Mouse (Mus musculus) midbrain, embryonic 15.5 days (tissue): Measurements from ENCODE around the gene Gstm4. TPM values are rescaled to one million over a fixed set of nuclear protein-coding genes. Genes with fewer than 3 reads are reported as not detected.

Source experiments
- ATAC-seq: fragments of 200-750 bp; cut with Nextera tagmentation; replicated peaks from 2 replicates; pipeline ENCODE4 v1.8.0; 2017; ENCODE audit warnings: moderate TSS enrichment
- H3K27ac ChIP-seq: fragments of 300-500 bp; sonication (generic); 2 replicates; pipeline ENCODE4 v1.5.1; 2015; ENCODE audit warnings: mild to moderate bottlenecking, inconsistent platforms
- H3K27me3 ChIP-seq: fragments of 300-500 bp; sonication (generic); replicated peaks from 2 replicates; pipeline ENCODE4 v1.6.1; 2015; ENCODE audit warnings: inconsistent platforms
- H3K36me3 ChIP-seq: fragments of 300-500 bp; sonication (generic); replicated peaks from 2 replicates; pipeline ENCODE4 v1.6.1; 2015; ENCODE audit warnings: inconsistent platforms
- H3K4me1 ChIP-seq: fragments of 300-500 bp; sonication (generic); 2 replicates; pipeline ENCODE4 v1.6.1; 2015; ENCODE audit warnings: inconsistent platforms
- H3K4me2 ChIP-seq: fragments of 300-500 bp; sonication (generic); 2 replicates; pipeline ENCODE4 v1.6.1; 2015; ENCODE audit warnings: inconsistent platforms, mild to moderate bottlenecking, moderate library complexity
- H3K4me3 ChIP-seq: fragments of 300-500 bp; sonication (generic); 2 replicates; pipeline ENCODE4 v1.5.1; 2015; ENCODE audit warnings: mild to moderate bottlenecking, inconsistent platforms
- H3K9ac ChIP-seq: fragments of 300-500 bp; sonication (generic); 2 replicates; pipeline ENCODE4 v1.6.1; 2015; ENCODE audit warnings: mild to moderate bottlenecking, inconsistent platforms
- H3K9me3 ChIP-seq: fragments of 300-500 bp; sonication (generic); 2 replicates; pipeline ENCODE4 v1.6.1; 2016; ENCODE audit warnings: inconsistent platforms
- WGBS: fragments of 180-500 bp; shearing (Covaris S2); methylation state at CpG from one replicate; pipeline ENCODE4 v1.1.7; 2015; ENCODE audit warnings: mixed read lengths; 5-methylcytosine and 5-hydroxymethylcytosine counted together
- polyA plus RNA-seq: library from polyadenylated mRNA; unstranded; fragments of >200 nt; fragmentation: Nextera tagmentation; extraction: Ambion mirVana; gene quantifications from 2 replicates; pipeline ENCODE4 v1.2.1, GENCODE M21; 2015

The Gstm4 gene
- polyA plus RNA-seq, 1 experiment from 2014 or later, result 18.3 TPM

DNA sequence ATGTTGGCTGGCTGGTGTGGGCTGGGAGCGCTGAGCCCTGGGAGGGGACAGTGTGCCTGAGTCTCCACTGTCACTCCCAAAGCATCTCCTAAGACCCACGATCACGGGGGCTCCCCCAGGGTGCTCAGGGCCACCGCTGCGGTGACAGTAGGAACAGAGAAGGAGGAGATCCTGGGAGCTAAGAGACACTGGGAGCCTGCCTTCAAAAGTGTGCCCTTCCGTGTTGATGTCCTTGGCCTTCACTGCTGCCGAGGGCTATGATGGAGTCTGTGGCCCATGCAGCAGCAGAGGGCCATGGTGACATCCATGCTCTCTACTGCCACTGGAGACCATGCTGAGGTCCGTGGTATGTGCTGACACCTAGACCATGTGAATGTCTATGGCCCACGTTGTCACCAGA is 20.9 kb upstream of the Gstm4 start:
- Histone ChIP-seq H3K4me2 (no peak overlapping the region), H3K4me1 (peaks cover 3% of the 10 kb centered on the region; the same call in 1 of the 2 replicates), H3K9me3 (no peaks in the 10 kb centered on the region), H3K9ac (no peak overlapping the region), H3K4me3 (no peak overlapping the region), H3K27ac (no peak overlapping the region), H3K36me3 (no peaks in the 10 kb centered on the region), H3K27me3 (no peaks in the 10 kb centered on the region)
- 77% methylated on average over 9 of the region's 9 CpGs for WGBS
- ATAC-seq, result no peak

DNA sequence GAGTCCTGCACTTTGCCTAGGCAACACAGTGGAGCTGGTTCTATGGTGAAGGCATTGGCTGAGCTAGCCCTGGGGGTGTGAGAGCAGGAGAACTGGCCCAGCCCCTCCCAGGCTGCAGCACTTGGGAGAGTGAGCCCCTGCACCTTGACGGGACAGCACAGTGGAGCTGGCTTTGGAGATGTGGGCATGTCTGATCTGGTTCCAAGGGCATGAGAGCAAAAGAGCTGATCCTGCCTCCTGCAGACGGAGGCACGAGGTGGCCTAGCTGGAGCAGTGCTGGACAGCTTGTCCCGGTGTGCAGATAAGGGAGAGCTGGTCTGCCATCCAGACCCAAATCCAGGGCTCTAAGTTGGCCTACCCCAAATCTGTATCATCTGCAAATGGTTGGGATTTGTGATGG is 20.0 kb upstream of the Gstm4 start:
- Histone ChIP-seq H3K4me3 (no peak overlapping the region), H3K36me3 (no peaks in the 10 kb centered on the region), H3K4me1 (peaks cover 3% of the 10 kb centered on the region; the same call in 1 of the 2 replicates), H3K9me3 (no peaks in the 10 kb centered on the region), H3K27me3 (no peaks in the 10 kb centered on the region), H3K9ac (no peak overlapping the region), H3K27ac (no peak overlapping the region), H3K4me2 (no peak overlapping the region)
- ATAC-seq, result no peak
- 82% methylated on average over 4 of the region's 4 CpGs for WGBS

DNA sequence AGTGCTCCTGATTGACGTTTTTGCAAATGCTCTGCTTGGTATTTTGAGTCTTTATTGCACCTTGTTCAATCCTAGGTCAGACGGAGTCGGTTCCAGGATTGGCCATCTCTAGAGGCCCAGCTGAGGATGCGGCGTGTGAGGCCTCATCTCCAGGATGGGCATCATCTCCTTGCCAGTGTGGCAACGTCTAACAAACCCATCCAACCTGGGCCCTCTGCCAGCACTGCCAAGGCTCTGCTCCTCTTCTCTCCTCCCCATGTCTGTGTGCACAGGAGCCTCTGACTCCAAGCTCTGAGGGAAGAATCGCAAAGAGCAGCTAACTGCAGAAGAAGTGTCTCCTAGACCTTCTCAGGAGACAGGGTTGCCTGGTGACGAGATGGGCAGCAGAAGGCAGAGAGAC is 18.0 kb upstream of the Gstm4 start:
- Histone ChIP-seq H3K36me3 (no peaks in the 10 kb centered on the region), H3K4me1 (peaks cover 3% of the 10 kb centered on the region; the same call in 1 of the 2 replicates), H3K4me3 (no peak overlapping the region), H3K9me3 (no peaks in the 10 kb centered on the region), H3K27ac (no peak overlapping the region), H3K27me3 (no peaks in the 10 kb centered on the region), H3K4me2 (no peak overlapping the region), H3K9ac (no peak overlapping the region)
- no peak for ATAC-seq
- 84% methylated on average over 8 of the region's 8 CpGs for WGBS

DNA sequence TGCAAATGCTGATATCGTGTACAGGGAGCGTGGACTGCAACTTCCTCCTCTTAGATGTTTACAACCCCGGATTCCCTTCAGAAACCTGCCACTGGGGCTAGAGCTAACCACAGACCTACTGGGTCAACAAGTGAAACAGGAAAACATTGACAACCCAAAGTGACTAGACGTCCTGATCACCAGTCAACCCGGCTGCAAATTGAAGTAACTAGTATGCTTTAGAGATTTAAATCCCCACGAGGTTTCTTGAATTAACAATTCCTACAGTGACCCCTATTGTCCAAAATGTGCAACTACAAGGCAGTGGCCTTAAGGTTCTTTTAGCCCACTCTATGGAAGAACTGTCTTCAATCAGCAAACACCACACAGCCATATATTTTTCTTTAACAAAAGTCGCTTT is 16.7 kb upstream of the Gstm4 start:
- no peak for ATAC-seq
- 28% methylated on average over 7 of the region's 7 CpGs for WGBS
- no peaks in the 10 kb centered on the region for H3K27me3 ChIP-seq
- no peak overlapping the region for H3K27ac ChIP-seq
- H3K4me1 ChIP-seq, result peaks cover 3% of the 10 kb centered on the region; the same call in 1 of the 2 replicates
- H3K4me3 ChIP-seq, result no peak overlapping the region
- H3K4me2 ChIP-seq, result no peak overlapping the region; the same call in 1 of the 2 replicates
- no peaks in the 10 kb centered on the region for H3K9me3 ChIP-seq
- no peaks in the 10 kb centered on the region for H3K36me3 ChIP-seq
- H3K9ac ChIP-seq, result no peak overlapping the region

DNA sequence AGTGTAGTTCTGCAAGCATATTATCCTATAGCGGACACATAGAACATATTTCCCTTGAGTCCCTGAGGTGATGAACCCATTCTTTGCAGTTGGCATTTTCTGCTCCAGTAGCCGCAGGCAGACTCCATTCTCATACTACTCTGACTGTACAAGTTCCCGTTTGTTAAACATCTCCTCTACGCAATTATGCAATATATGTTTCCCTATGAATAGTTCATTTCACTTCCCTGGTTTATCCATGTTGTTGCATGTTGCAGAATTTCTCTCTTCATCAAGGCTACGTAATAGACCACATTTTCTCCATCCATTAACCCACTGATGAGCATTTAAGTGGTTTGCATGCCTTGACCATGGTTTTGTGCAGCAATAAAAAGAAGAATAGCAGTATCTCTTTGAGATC is 5.8 kb upstream of the Gstm4 start:
- Histone ChIP-seq H3K4me3 (no peak overlapping the region), H3K9ac (no peak overlapping the region), H3K4me2 (no peak overlapping the region), H3K36me3 (no peaks in the 10 kb centered on the region), H3K27me3 (no peaks in the 10 kb centered on the region), H3K4me1 (no peaks in the 10 kb centered on the region), H3K9me3 (no peaks in the 10 kb centered on the region), H3K27ac (no peak overlapping the region)
- WGBS, result 92% methylated on average over 5 of the region's 5 CpGs
- ATAC-seq, result no peak

DNA sequence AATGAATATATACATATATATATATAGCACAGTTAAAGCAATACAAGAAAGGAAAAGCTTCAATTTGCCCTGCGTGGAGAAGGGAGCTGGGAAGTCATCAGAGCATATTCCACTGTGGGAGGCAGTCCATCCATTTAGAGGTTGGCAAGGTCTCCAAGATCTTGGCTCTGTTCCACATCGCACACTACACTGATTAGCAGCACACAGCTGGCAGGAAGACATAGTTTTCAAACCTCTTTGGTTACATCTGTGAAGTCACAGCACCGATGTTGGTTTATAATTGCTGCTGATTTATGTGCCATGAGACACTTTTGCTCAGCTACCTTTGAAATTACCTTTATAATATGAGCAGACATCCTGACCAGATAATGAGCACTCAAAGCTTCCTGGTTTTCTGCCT is 3.6 kb upstream of the Gstm4 start:
- WGBS, result 81% methylated on average over 3 of the region's 3 CpGs
- Histone ChIP-seq H3K9me3 (no peaks in the 10 kb centered on the region), H3K27ac (no peak overlapping the region), H3K4me2 (no peak overlapping the region), H3K4me1 (peaks cover 10% of the 10 kb centered on the region; the same call in 1 of the 2 replicates), H3K4me3 (no peak overlapping the region), H3K36me3 (no peaks in the 10 kb centered on the region), H3K27me3 (no peaks in the 10 kb centered on the region), H3K9ac (no peak overlapping the region)
- ATAC-seq, result no peak

DNA sequence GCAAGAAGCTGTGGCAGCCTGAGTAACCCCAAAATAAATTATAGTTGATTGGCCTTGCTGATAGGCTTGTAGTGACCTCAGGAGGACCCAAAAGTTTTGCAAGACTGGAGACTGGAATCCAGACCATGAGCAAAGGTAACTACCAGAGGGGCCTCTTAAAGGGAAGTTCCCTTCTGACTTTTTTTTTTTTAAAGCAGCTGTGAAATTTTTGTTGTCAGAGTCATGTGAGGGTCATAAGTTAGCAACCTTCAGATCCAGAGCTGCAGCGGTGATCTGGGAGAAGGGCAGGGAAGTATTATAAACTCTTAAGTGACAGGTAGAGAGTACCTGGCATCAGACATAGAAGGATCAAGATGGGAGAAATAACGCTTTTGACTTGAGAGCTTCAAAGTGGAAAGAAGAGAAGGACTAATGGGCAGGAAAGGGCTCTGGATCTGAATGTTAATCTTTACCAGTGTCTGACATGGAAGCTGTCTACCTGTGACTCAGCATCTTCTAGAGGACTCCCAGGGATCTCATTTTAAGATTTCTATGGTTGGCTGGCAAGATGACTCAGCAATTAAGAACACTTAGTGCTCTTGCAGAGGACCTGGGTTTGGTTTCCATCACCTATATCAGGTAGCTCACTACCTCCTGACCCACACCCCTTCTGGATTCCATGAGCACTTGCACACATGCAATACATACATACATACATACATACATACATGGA is 2.4 kb upstream of the Gstm4 start:
- no peak overlapping the region for H3K27ac ChIP-seq
- no peak overlapping the region for H3K4me3 ChIP-seq
- H3K4me1 ChIP-seq, result peaks cover 10% of the 10 kb centered on the region; the same call in 1 of the 2 replicates
- no peak overlapping the region for H3K4me2 ChIP-seq
- no peak overlapping the region for H3K9ac ChIP-seq
- no peaks in the 10 kb centered on the region for H3K27me3 ChIP-seq
- no peaks in the 10 kb centered on the region for H3K9me3 ChIP-seq
- no peak for ATAC-seq
- 87% methylated on average over 2 of the region's 2 CpGs for WGBS
- H3K36me3 ChIP-seq, result no peaks in the 10 kb centered on the region

DNA sequence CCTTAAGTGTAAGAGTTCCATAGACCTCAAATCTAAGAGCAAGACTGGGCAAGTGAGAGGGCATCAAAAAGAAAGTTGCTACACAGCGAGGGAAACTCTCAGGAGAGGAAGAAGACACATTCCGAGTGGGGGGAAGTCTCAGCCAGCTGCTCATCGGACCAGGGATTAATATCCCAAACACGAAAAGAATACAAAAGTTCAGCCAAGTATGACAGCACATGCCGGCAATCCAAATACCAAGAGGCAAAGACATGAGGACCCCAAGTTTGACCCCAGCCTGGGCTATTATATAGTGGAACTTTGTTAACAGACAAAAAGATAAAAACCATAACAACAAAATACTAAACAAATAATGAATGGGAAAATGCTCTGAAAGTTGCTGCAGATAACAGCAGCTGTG is 11.5 kb downstream of the Gstm4 start:
- Histone ChIP-seq H3K27me3 (no peaks in the 10 kb centered on the region), H3K9ac (no peak overlapping the region), H3K4me1 (no peaks in the 10 kb centered on the region), H3K36me3 (no peaks in the 10 kb centered on the region), H3K4me3 (no peak overlapping the region), H3K4me2 (no peak overlapping the region), H3K9me3 (no peaks in the 10 kb centered on the region), H3K27ac (no peak overlapping the region)
- WGBS, result 46% methylated on average over 5 of the region's 5 CpGs
- ATAC-seq, result no peak

DNA sequence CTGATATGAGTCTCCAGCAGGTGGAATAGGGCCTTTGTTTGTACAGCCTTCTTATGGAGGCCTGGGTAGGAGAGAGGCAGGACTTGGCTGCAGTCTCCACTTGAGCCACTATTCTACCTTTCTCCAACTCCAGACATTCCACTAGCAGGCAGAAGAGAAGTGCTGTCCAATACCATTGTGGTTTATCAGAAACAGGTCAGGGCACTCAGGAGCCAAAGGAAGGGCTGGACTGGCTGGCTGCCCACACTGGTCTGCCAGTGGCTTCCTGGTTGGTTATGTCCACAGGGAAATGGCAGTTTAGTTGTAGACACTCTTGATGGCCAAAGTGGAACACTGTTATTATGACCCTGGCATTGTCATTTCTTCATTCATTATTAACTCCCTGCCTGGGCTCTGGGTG is 12.6 kb downstream of the Gstm4 start:
- no peak for ATAC-seq
- Histone ChIP-seq H3K4me1 (no peaks in the 10 kb centered on the region), H3K9ac (no peak overlapping the region), H3K4me3 (no peak overlapping the region), H3K27ac (no peak overlapping the region), H3K36me3 (no peaks in the 10 kb centered on the region), H3K27me3 (no peaks in the 10 kb centered on the region), H3K9me3 (no peaks in the 10 kb centered on the region), H3K4me2 (no peak overlapping the region)

DNA sequence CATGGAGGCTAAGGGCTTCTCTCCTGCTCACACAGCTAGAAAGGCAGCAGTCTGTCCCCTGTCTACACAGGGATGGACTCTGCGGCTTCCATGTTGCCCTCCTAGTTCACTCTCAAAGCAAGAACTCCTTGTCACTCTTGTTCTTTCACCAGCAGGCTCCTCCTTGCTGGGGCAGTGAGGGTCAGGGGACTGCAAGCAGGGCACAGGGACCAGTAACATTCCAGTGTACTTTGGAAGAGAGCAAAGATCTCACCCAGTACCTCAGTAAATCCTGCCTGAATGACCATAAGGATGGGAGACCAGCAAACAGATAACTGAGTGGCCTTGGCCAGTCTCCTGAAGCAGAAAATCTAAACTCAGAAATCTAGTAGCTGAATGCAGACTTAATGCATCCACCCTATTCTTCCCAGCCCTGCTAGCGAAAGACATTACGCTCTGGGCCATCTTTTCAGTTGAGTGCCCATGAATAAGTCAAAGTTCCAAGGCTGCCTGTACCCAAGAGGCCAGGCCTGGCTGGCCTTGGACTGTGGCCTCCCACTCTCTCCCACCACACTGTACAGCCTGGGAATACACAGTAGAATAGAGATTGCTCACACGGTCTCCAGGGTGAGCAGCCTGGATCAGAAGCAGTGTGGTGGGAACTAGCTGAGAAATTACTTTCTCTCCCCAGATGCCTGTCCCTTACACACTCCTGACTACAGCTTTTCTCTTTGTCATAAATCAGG is 15.9 kb downstream of the Gstm4 start:
- no peak overlapping the region for H3K9ac ChIP-seq
- no peak overlapping the region for H3K4me3 ChIP-seq
- no peak overlapping the region for H3K27ac ChIP-seq
- WGBS, result 70% methylated on average over 4 of the region's 4 CpGs
- no peak overlapping the region for H3K4me2 ChIP-seq
- no peaks in the 10 kb centered on the region for H3K4me1 ChIP-seq
- no peaks in the 10 kb centered on the region for H3K9me3 ChIP-seq
- ATAC-seq, result no peak
- no peaks in the 10 kb centered on the region for H3K27me3 ChIP-seq
- no peaks in the 10 kb centered on the region for H3K36me3 ChIP-seq

DNA sequence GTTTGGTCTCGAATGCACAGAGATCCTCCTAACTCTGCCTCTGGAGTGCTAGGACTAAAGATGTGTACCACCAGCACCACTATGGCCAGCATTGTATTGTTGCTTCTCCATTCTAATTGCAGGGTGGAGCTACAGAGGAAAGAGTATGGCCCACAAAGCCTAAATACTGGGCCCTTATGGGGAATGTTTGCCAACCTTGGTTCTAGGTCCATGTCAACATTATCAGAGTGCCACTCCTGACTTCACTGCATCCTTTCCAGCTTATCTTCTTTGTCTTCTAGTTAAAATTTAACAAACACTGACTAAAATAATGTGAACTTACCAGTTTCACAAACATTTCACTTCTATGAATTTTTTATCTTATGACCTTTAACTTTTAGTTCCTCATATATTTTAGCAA is 18.1 kb downstream of the Gstm4 start:
- no peak overlapping the region for H3K4me3 ChIP-seq
- no peaks in the 10 kb centered on the region for H3K9me3 ChIP-seq
- 91% methylated on average over 1 of the region's 1 CpGs for WGBS

DNA sequence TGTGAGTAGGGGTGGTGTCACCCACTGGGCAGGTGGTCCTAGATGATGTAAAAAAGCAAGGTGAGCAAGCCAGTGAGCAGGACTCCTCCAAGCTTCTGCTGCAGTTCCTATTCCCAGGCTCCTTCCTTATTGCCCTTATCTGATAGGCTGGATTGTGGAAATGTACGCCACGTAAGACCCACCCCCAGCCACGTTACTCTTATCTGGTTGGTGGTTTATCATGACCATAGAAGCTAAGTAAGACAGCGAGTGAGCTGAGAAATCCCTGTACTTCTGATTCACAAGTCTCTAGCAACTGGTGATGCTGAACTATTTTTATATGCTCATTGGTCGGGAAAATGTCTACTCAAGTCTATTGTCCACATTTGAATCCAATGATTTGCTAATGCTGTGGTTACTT is 18.6 kb downstream of the Gstm4 start:
- ATAC-seq, result no peak
- 81% methylated on average over 5 of the region's 5 CpGs for WGBS

More for the DNA sequence above, 18.1 kb downstream of the Gstm4 start:
- H3K9ac ChIP-seq, result no peak overlapping the region
- no peak for ATAC-seq
- H3K4me1 ChIP-seq, result no peaks in the 10 kb centered on the region
- no peaks in the 10 kb centered on the region for H3K27me3 ChIP-seq
- no peak overlapping the region for H3K4me2 ChIP-seq
- no peaks in the 10 kb centered on the region for H3K36me3 ChIP-seq
- H3K27ac ChIP-seq, result no peak overlapping the region

DNA sequence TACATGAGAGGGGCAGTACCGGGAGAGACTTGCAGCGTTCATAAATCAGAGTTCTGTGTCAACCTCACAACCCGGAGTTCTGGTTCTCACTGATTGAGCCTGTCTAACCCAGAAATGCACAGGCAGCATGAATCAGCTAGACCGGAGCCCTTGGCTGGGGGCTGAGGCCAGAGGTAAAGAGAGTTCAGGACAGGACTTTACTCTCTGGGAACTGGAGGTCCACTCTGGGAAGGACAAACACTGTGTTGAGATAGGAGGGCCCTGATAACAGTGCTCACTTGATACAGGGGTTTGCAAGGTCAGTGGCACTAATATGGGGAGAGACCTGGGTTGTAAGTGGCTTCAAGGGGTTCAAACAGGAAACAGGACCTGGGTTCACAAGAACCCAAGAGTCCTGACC is 19.4 kb downstream of the Gstm4 start:
- no peaks in the 10 kb centered on the region for H3K27me3 ChIP-seq
- no peak overlapping the region for H3K9ac ChIP-seq
- no peak overlapping the region for H3K27ac ChIP-seq
- no peaks in the 10 kb centered on the region for H3K4me1 ChIP-seq
- H3K36me3 ChIP-seq, result no peaks in the 10 kb centered on the region
- H3K4me3 ChIP-seq, result no peak overlapping the region
- H3K9me3 ChIP-seq, result no peaks in the 10 kb centered on the region
- WGBS, result 77% methylated on average over 4 of the region's 4 CpGs
- H3K4me2 ChIP-seq, result no peak overlapping the region
- no peak for ATAC-seq

More for the DNA sequence above, 18.6 kb downstream of the Gstm4 start:
- Histone ChIP-seq H3K4me3 (no peak overlapping the region), H3K9me3 (no peaks in the 10 kb centered on the region), H3K27me3 (no peaks in the 10 kb centered on the region), H3K4me2 (no peak overlapping the region), H3K27ac (no peak overlapping the region), H3K36me3 (no peaks in the 10 kb centered on the region), H3K4me1 (no peaks in the 10 kb centered on the region), H3K9ac (no peak overlapping the region)
